Mouse (Mus musculus): ENCODE results near the gene Unc119b.

Unc119b gene

GRCm38 (mm10) chr5:115134234-115135165 is at the start of gene Unc119b:
Gene Unc119b (minus strand): TSS chr5:115134975.
- peaks cover 36% of the 10 kb centered on the region for H3K36me3 ChIP-seq (ENCODE audit: insufficient read depth, low read length)
- H3K9me3 ChIP-seq (ENCODE audit: low read length): 0 out of 2 replicates have a peak, but pooled peaks cover 4% of the 10 kb centered on the region
- TF ChIP-seq POU5F1 (IDR thresholded peaks at IDR 0.05; ENCODE audit: borderline replicate concordance, low read length) (no peak), NANOG (IDR thresholded peaks at IDR 0.05; ENCODE audit: borderline replicate concordance, low read length) (no peak), CTCF (conservative IDR thresholded peaks at IDR 0.05; ENCODE audit: low read length) (no peak)
- peaks cover 8% of the 10 kb centered on the region; the same call in 1 of the 2 replicates for H3K27me3 ChIP-seq (ENCODE audit: insufficient read depth, low read length)
- peak within 1 kb of the TSS; percentile 88 for H3K4me3 ChIP-seq (replicated peaks; ENCODE audit: low read length)
- H3K4me1 ChIP-seq (replicated peaks; ENCODE audit: low read depth, low read length): peaks cover 30% of the 10 kb centered on the region

- Histone ChIP-seq H3K9me3 (ENCODE audit: low read length) (no peaks in the 10 kb centered on the region), H3K4me3 (replicated peaks; ENCODE audit: low read length) (no peak overlapping the region), H3K27me3 (ENCODE audit: insufficient read depth, low read length) (no peaks in the 10 kb centered on the region), H3K4me1 (replicated peaks; ENCODE audit: low read depth, low read length) (peaks cover 95% of the 10 kb centered on the region), H3K36me3 (ENCODE audit: insufficient read depth, low read length) (peaks cover under 1% of the 10 kb centered on the region; the same call in 1 of the 2 replicates)
- no peak for TF ChIP-seq POU5F1 (IDR thresholded peaks at IDR 0.05; ENCODE audit: borderline replicate concordance, low read length)
- TF ChIP-seq CTCF (conservative IDR thresholded peaks at IDR 0.05; ENCODE audit: low read length): no peak
- TF ChIP-seq NANOG (IDR thresholded peaks at IDR 0.05; ENCODE audit: borderline replicate concordance, low read length): no peak
Observed at GRCm38 (mm10) chr5:115183482-115183881, 48.7 kb upstream of the Unc119b start.

- peaks cover 97% of the 10 kb centered on the region for H3K4me1 ChIP-seq (replicated peaks; ENCODE audit: low read depth, low read length)
- peaks cover 6% of the 10 kb centered on the region; the same call in 1 of the 2 replicates for H3K36me3 ChIP-seq (ENCODE audit: insufficient read depth, low read length)
- H3K27me3 ChIP-seq (ENCODE audit: insufficient read depth, low read length): no peaks in the 10 kb centered on the region
- H3K9me3 ChIP-seq (ENCODE audit: low read length): no peaks in the 10 kb centered on the region
- TF ChIP-seq NANOG (IDR thresholded peaks at IDR 0.05; ENCODE audit: borderline replicate concordance, low read length): no peak
- TF ChIP-seq CTCF (conservative IDR thresholded peaks at IDR 0.05; ENCODE audit: low read length): no peak
- no peak for TF ChIP-seq POU5F1 (IDR thresholded peaks at IDR 0.05; ENCODE audit: borderline replicate concordance, low read length)
- no peak overlapping the region for H3K4me3 ChIP-seq (replicated peaks; ENCODE audit: low read length)
Observed at GRCm38 (mm10) chr5:115182925-115183324, 48.1 kb upstream of the Unc119b start.

GRCm38 (mm10) chr5:115181248-115181940 is 46.6 kb upstream of the Unc119b start:
- Histone ChIP-seq H3K4me3 (replicated peaks; ENCODE audit: low read length) (peak overlapping the region; percentile 70), H3K36me3 (ENCODE audit: insufficient read depth, low read length) (peaks cover 17% of the 10 kb centered on the region; the same call in 1 of the 2 replicates)
- TF ChIP-seq POU5F1 (IDR thresholded peaks at IDR 0.05; ENCODE audit: borderline replicate concordance, low read length) (no peak), CTCF (conservative IDR thresholded peaks at IDR 0.05; ENCODE audit: low read length) (no peak), NANOG (IDR thresholded peaks at IDR 0.05; ENCODE audit: borderline replicate concordance, low read length) (no peak)

GRCm38 (mm10) chr5:115179596-115179995 is 44.8 kb upstream of the Unc119b start:
- H3K4me1 ChIP-seq (replicated peaks; ENCODE audit: low read depth, low read length): peaks cover 94% of the 10 kb centered on the region
- no peak overlapping the region for H3K4me3 ChIP-seq (replicated peaks; ENCODE audit: low read length)
- TF ChIP-seq POU5F1 (IDR thresholded peaks at IDR 0.05; ENCODE audit: borderline replicate concordance, low read length): no peak
- TF ChIP-seq CTCF (conservative IDR thresholded peaks at IDR 0.05; ENCODE audit: low read length): no peak
- TF ChIP-seq NANOG (IDR thresholded peaks at IDR 0.05; ENCODE audit: borderline replicate concordance, low read length): no peak
- H3K9me3 ChIP-seq (ENCODE audit: low read length): no peaks in the 10 kb centered on the region
- H3K36me3 ChIP-seq (ENCODE audit: insufficient read depth, low read length): peaks cover 17% of the 10 kb centered on the region; the same call in 1 of the 2 replicates
- H3K27me3 ChIP-seq (ENCODE audit: insufficient read depth, low read length): no peaks in the 10 kb centered on the region

More at GRCm38 (mm10) chr5:115181248-115181940, 46.6 kb upstream of the Unc119b start:
- Histone ChIP-seq H3K9me3 (ENCODE audit: low read length) (no peaks in the 10 kb centered on the region), H3K27me3 (ENCODE audit: insufficient read depth, low read length) (no peaks in the 10 kb centered on the region), H3K4me1 (replicated peaks; ENCODE audit: low read depth, low read length) (peaks cover 97% of the 10 kb centered on the region)

GRCm38 (mm10) chr5:115177866-115178265 is 43.1 kb upstream of the Unc119b start:
- Histone ChIP-seq H3K27me3 (ENCODE audit: insufficient read depth, low read length) (no peaks in the 10 kb centered on the region), H3K4me3 (replicated peaks; ENCODE audit: low read length) (no peak overlapping the region), H3K4me1 (replicated peaks; ENCODE audit: low read depth, low read length) (peaks cover 93% of the 10 kb centered on the region), H3K9me3 (ENCODE audit: low read length) (no peaks in the 10 kb centered on the region), H3K36me3 (ENCODE audit: insufficient read depth, low read length) (peaks cover 17% of the 10 kb centered on the region)
- TF ChIP-seq NANOG (IDR thresholded peaks at IDR 0.05; ENCODE audit: borderline replicate concordance, low read length) (no peak), CTCF (conservative IDR thresholded peaks at IDR 0.05; ENCODE audit: low read length) (no peak), POU5F1 (IDR thresholded peaks at IDR 0.05; ENCODE audit: borderline replicate concordance, low read length) (no peak)

- Histone ChIP-seq H3K9me3 (ENCODE audit: low read length) (no peaks in the 10 kb centered on the region), H3K4me1 (replicated peaks; ENCODE audit: low read depth, low read length) (peaks cover 81% of the 10 kb centered on the region), H3K27me3 (ENCODE audit: insufficient read depth, low read length) (no peaks in the 10 kb centered on the region), H3K36me3 (ENCODE audit: insufficient read depth, low read length) (peaks cover 40% of the 10 kb centered on the region), H3K4me3 (replicated peaks; ENCODE audit: low read length) (no peak overlapping the region)
- no peak for TF ChIP-seq NANOG (IDR thresholded peaks at IDR 0.05; ENCODE audit: borderline replicate concordance, low read length)
- TF ChIP-seq CTCF (conservative IDR thresholded peaks at IDR 0.05; ENCODE audit: low read length): 0 out of 2 replicates have a peak, but pooled peaks have one; percentile 20
Observed at GRCm38 (mm10) chr5:115174554-115174953, 39.8 kb upstream of the Unc119b start.

- Histone ChIP-seq H3K4me3 (replicated peaks; ENCODE audit: low read length) (no peak overlapping the region), H3K9me3 (ENCODE audit: low read length) (no peaks in the 10 kb centered on the region), H3K4me1 (replicated peaks; ENCODE audit: low read depth, low read length) (peaks cover 77% of the 10 kb centered on the region), H3K27me3 (ENCODE audit: insufficient read depth, low read length) (no peaks in the 10 kb centered on the region), H3K36me3 (ENCODE audit: insufficient read depth, low read length) (peaks cover 29% of the 10 kb centered on the region)
- TF ChIP-seq NANOG (IDR thresholded peaks at IDR 0.05; ENCODE audit: borderline replicate concordance, low read length): no peak
- no peak for TF ChIP-seq CTCF (conservative IDR thresholded peaks at IDR 0.05; ENCODE audit: low read length)
- TF ChIP-seq POU5F1 (IDR thresholded peaks at IDR 0.05; ENCODE audit: borderline replicate concordance, low read length): no peak
Observed at GRCm38 (mm10) chr5:115170150-115170549, 35.4 kb upstream of the Unc119b start.
